Mouse (Mus musculus) inflammation-experienced regulatory T-cells, adult 6 months (primary cell): ENCODE measurements around the gene Pef1. TPM values are rescaled to one million over a fixed set of nuclear protein-coding genes. Genes with fewer than 3 reads are reported as not detected.

Experiments
- ATAC-seq: one replicate; pipeline ENCODE4 v1.8.0; 2017
- polyA plus RNA-seq, 3 experiments: library from polyadenylated mRNA; unstranded; fragments of 100-300 nt; shearing (Covaris generic); gene quantifications; one replicate each; pipeline ENCODE4 v1.2.1; 2017

The Pef1 gene
- polyA plus RNA-seq, 3 experiments from 2014 or later, result 35.8 to 44.4 (median 36.9) TPM

DNA sequence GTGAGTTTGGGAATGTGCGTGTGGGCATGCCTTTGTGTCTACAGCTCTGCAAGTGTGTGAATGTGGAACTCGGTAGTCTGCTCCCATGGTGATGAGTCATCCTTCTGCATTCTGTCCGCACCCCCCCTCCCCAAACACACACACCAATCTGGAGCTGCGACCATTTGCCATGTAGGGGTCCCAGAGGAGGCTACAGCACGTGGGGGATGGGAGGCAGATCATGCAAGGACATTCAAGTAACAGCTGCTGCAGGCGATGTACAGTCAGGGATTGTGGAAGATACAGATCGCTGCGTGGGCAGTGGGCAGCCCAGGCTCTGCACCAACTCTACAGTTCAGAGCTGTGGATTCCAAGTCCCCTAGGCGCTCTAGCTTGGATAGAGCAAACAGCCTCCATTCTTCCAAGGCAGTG lies 38.6 kb downstream of the Pef1 start:
- no peak for ATAC-seq

DNA sequence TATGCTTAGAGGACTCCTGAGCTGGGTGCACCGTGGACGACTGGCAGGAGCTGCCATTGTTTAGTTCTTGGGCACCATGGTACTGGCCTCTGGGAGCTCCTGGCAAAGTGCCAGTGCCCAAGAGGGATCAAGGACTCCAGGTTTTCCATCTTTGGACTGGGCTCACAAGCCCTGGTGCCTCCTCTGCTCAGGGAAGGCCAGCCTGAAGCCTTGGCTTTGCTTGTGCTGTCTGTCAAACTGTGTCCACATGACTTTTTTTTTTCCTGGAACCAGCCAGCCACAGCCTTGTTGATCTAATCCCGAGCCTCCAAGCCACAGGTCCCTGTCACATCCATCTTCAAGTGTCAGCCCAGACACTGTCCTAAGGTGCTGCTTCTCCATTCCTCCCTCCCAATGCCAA lies 39.4 kb downstream of the Pef1 start:
- ATAC-seq, result no peak

DNA sequence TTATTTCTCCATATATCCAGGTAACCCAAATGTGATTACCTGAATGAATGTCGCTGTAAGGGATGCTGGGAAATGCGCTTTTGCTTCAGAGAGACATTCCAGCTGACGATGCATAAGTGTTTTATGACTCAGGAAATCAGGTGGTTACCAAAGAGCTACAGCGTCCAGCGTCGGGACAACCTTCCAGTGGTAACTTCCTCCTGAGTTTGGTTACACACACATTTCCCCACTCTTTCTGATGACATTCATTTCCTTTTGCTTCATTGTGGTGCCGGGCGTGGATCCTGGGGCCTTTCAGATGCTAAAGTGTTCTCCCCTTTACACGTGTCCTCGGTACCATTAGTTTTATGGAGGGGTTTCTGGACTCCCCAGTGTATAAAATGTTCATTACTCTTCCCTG lies 46.0 kb downstream of the Pef1 start:
- no peak for ATAC-seq

DNA sequence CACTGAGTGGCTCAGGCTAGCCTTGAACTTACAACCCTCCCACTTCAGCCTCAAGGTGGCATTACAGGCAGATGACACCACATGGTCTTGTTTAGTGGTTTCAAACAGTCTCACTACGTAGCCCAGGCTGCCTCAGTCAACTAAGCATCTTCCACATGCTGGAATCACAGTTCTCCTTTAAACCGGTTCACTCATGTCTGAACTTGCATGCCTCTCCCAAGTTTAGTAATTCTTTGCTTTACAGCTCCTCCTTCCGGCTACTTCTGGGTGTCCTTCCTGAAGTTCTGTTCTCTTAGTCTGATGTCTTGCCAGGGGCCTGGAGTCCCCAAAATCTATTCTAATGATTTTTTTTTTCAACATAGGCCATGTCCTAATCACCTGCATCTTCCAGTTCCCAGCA lies 51.9 kb downstream of the Pef1 start:
- ATAC-seq, result no peak

DNA sequence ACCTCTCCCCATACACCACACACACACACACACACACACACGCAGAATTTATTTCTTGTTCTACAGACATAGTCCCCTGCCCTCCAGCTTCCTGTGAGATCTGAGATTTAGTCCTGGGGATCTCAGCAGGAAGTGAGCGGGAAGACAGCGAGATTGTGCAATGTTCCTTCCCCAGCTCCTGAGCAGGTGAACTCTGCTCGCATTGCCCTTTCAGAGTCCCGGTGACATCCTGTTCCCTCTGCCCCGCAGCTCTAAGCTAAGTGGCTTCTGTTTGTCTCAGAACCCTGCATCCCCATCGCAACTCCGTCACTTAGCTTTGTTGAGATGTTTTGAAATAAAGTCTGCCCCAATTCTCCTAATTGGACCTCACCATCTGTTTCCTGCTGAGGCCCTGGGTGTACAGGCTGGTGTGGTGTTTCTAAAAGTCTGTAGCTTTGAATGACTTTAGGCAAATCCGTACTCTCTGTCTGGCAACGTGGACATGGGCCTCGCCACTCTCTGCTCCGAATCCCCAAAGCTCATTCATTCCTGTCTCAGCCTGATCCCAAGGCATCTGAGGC lies 54.5 kb downstream of the Pef1 start:
- ATAC-seq, result no peak

DNA sequence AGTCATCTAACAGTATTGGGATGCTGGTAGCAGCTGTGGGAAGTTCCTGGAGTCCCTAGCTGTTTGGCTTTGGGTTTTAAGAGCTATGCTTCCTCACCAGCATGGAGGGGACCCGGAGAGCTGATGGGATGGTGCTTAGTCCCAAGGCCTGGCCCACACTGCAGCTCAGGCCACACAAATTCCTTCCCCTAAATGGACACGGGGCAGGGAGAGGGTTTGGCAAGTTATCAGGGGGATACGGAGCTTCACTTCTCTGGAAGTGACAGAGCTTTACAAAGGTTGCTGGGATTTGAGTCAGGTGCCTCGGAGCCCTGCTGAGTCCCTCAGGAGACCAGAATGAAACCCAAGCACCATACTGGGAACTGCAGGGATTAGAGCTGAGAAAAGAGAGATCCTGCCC lies 59.0 kb downstream of the Pef1 start:
- no peak for ATAC-seq

DNA sequence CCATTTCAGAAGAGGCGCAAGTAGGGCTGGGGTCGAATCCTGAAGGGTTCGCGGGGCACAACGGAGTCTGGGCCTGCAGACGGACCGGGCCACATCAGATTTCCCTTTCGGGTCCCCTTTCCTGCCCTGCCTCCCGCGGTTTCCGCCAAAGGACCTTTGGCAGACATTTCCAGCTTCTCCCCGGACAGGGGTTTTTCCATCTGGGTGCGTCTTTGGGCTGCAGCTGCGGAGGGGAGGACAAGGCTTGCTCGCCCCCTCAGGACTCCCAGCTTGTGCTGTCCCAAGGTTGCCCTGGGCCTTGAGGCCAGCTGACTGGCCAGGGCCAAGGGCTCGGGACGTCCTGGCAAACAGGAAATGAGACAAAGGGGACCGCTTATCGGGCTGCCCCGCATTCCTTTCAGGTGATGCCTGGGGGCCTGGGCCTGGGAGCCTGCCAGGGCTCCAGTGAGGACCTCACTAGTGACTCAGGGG lies 61.1 kb downstream of the Pef1 start:
- no peak for ATAC-seq

DNA sequence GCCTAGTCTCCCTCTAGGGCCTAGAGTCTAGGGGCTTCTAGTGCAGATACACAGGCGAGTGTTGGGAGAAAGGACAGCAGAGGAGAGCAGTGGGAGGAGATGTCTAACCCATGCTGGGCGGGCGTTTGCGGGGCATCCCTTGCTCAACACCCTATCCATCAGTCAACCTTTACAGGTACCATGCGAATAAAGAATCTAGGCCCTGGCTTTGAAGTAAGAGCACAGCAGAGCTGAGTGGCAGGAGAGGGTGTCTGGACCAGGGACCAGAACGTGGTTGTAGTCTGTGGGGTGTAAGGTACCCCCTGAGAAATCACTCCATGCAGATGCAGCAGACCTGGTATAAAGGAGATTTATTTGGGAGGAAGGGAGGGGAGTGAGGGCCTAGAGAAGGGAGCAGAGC lies 61.8 kb downstream of the Pef1 start:
- ATAC-seq, result no peak

DNA sequence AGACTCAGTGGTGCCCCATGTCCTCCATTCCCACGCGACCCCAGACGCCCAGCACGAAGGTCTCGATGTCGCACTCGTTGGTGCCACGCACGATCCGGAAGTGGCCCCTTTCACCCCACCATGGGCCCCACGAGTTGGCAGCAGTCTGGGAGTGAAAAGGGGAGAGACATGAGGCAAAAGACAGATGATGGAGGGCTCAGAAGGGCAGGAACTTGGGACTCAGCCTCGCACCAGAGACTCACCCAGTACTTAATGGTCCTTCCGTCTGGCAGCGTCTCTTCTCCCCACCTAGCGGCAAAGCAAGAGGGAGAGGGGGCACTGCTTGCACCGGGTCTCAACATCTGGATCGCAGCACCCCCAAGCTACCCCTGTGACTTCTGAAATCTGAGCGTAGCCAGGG lies 63.7 kb downstream of the Pef1 start:
- no peak for ATAC-seq

DNA sequence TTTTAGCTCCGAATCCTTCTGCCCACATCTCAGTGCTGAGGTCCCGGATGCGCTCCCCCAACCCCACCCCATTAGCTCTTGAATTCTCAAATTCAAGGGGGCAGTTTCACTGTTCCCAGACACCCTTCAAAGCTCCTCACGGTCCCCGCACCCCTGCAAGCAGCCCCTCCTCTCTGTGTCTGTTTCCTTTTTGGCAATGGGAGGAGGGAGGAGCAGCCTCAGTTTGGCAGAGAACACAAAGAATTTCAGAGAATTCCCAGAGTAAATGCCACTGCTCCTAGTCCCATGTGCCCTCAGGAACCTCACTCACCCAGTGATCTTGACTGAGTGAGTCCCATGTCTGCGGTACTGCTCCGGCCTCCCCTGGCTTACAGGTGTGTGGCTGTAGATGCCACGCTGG lies 64.2 kb downstream of the Pef1 start:
- no peak for ATAC-seq

DNA sequence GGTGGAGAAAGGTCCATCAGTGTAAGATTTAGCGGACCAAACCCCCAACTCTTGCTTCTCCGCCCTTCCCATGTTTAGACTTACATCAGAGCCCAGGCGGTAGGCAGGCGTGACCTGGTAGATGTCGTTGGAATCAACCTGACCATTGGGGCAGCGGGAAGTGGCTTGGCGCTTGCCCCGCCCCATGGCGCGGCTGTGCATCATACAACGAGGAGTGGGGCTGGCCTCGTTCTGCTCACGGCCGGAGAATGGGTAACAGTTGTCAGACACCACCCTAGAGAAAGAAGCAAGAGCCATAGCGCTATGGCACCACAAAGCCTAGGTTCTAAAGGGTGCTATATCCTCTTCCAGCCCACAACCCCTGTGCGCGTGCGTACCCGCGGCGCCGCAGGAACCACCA lies 65.0 kb downstream of the Pef1 start:
- ATAC-seq, result no peak

DNA sequence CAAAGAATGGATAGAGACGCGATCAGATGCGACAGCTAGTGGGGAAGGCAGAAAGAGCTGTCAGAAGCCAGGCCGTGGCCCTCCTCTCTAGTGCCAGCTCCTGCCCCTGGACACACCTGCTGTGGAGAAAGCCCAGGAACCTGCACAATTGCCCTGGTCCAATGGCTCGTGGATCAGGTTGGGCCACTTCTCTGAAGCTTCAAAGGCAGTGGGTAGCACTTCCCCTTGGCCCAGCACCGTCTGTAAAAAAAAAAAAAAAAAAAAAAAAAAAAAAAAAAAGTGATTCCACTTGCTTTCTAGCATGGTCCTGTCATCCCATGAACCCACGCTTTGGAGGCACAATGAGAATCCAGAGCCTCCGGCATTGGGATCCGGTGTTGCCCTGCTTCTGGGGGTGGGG lies 65.5 kb downstream of the Pef1 start:
- ATAC-seq, result no peak

DNA sequence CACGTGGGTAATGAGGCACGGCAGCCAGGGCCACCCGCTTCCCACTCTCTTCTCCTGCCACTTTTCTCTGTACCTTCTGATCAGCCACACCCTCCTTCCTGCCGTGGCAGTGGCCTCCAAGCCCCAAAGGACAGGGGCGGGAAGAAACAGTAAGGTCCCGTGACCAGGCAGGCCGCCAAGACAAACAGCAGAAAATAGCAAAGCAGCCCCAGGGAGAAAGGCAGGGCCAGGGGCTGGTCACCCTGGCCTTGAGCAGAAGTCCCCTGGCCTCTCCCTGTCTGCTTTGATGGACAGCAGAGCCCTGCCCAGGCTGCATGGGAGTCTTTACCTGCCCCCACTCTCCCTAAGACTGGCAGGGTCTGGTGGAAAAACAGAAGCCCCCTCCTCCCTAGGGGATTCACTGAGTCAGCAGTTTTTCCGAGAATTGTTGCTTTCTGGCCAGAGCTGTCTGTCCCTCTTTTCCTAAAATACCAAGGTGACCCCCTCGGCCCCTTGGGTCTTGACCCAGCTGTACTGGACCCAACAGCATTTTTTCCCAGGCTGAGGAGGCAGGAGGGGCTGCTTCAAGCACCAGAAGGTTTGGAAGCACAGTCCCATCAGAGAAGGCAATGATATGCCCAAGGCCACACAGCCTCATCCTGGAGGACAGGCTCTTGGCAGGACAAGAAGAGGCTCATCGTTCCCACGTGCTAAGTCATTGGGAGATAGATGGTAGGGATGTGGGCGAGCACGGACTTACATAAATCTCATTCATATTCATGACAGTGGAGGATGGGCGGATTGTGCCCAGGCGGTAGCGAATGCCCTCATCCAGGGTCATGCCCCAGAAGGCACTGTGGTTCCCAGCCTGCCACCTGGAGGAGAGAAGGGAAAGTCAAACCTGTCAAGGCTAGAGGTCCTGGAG lies 66.2 kb downstream of the Pef1 start:
- no peak for ATAC-seq

DNA sequence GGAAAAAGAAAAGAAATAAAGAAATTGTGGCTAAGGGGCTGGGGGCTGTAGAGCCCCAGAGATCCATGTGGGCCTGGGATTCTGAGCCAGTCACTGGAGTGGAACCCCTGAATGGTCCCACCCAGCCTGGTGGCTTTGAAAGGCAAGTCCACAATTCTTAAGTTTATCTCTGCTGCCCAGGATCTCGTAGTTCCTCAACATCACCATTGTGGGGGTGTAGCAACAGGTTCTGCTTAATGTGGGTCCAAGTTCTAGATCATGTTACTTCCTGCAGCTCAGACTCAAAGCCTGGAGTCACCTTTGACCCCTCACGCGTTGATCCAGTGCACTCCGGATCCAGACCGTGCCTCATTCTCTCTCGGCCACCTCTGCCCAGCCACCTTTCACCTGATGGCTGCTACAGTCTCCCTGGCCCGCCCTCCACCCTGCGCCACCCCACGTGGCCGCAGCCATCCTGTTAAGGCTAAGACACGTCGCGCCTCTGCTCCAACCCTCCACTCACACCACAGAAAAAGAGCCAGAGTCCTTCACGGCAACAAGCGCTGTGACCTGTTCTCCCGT lies 67.1 kb downstream of the Pef1 start:
- no peak for ATAC-seq

DNA sequence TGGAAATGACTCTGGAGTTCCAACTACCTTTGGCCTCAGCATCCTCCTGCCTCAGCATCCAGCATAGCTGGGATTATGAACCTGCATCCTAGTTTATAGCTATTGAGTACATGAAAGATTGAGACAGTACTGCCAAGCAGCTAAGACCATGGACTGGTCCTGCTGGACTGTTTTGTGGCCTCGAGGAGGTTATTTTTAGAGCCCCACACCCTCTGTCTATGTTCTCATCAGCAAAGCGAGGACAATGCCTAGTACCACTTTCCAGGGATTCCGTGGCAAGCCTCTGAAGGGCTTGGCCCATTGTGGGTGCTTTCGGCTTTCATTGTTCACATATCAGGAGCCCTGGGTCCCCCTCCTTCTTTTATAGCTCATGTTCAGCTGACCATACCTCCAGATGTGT lies 68.0 kb downstream of the Pef1 start:
- ATAC-seq, result no peak

DNA sequence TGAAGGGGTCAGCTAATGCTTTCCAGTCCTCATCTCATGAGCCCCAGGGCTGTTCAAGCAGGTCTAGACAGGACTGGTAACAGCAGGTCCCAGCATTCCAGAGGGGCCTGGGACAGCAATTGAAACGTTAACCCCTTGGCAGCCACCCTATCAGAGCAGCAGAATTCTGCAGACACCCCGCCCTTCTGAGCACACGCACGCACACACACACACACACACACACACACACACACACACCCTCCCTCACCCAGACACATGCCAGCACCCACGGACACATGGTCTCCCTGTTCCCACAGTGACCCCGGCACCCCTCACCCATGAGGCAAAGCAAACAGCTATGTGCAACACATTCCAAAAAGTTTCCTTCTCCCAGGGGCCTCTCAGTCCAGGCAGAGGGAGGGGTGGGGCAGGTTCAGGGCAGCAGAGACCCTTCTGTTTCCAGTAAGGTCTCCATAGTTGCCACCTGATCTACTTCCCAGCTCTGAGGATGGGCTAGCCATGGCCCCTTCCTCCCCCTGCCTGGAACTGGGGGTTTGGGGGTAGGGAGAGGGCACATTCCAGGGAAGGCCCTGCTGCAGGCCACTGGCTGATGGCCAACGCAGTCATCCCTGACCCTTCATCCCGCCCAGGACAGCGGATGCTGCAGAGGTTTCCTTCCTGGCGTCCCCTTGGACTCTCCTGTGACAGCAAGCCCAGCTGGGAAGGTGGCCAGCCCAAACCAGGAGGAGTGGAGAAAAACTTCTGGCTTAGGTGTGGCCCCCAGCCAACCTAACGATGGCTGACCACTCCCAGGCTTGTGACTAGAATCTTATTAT lies 69.8 kb downstream of the Pef1 start:
- no peak for ATAC-seq

DNA sequence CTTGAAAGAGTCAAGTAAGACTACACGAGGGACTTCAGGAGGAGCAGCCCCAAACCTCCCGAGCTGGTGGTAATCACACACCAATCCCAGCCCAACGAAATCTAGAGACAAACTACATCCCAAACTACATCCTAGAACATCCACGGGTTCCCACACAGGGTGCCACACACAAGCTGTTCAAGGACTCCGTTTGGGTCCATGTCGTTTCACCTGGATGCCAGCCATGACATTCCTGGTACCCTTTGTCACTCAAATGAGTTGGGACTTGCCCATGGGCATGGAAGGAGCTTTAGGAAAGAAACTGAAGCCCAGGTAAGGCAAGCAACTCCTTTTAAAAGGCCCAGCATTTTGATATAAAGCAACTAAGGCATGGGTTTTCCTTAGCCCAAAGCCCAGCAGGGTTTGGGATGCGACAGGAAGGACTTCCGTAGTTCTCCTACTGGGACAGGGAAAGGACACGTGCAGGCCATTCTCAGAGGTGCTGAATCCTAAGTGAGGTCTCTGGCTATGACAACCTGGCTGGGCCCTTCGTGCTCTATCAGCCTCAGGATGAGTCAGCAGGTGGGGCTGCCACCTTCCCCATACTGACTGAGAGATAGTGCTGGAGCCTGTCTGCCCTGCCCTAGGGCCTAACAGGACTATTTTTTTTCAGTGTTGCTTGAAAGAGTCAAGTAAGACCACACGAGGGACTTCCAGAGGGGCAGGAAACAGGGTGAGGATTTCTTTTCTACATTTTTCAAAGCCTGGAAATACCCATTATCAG lies 70.9 kb downstream of the Pef1 start:
- ATAC-seq, result no peak

DNA sequence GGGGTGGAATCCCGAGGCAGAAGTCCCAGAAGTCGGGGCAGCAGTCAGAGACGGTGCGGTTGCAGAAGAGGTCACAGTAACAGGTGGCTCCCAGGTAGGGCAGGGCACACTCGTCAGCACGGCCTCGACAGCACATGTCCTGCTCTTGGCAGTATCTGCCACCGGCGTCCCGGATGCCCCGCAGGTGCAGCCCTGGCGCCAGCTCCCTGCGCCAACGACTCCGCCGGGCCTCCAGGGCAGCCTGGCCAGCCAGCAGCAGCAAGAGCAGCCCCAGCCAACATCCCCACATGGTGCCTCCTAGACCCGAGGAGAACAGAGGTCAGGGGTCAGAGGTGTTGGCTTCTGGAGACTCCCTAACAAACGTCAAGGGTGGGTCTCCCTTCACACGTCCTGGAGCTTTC lies 71.6 kb downstream of the Pef1 start:
- ATAC-seq, result no peak

DNA sequence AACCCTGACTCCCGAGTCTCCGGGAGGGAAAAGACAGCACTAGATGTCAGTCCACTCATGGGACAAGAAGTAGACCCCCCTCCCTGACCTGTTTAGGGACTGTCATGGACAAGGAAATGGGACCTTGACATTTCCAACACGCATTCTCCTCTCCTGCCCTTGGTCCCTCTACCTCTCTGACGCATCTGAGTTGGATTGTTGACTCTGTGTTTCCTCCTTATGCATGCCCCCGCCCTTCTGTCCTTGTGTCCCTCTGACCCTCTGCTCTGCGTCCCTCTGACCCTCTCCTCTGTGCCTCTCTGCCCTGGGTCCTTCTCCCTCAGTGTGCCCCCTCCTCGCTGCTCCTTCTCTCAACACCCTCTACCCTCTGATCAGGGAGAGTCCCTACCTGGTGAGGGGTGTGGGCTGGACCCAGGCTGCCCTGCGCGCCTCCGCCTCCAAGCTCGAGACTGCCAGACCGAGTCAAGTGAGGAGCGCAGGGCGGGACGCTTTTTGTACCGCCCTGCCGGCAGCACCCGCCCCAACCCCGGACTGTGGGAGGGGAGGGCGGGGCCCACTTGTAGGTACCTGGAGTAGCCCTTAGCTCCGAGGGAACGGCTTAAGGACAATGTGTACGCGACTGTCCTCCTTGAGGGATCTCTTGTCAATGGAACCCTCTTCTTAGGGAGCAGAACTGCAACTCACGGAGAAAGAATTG lies 72.1 kb downstream of the Pef1 start:
- ATAC-seq, result no peak

DNA sequence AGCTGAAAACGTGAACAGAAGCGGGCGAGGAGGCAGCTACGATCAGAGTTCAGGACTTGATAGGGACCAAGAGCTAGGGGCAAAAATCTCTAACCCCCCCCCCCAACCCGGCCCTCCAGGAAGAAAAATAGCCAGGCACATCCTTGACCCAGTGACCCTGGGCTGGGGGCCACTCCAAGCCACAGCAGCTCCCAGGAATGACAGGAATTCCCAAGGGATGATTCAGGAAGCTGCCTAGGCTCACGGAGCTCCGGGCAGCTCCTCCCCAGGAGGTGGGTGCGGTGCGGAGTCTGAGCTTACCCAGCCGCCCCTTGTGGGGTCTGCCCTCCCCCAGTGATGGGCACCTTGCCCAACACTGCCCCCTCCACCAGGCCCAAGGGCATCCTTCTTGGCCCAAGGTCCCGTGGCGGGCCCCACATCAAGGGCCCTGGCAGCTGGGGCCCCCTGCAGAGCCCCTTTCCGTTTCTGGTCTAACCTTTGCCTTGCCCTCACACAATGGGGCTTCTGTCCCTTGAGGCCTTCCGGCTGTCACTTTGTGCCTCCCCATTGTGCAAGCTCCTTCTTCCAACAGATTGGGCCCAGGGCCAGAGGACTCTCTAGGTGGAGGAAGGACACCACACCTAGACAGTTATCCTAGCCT lies 72.8 kb downstream of the Pef1 start, which contains the start of gene Tinagl1:
Tinagl1 (minus strand) TSS at position 51 of the 640 bp plus-strand sequence.
- ATAC-seq, result no peak

DNA sequence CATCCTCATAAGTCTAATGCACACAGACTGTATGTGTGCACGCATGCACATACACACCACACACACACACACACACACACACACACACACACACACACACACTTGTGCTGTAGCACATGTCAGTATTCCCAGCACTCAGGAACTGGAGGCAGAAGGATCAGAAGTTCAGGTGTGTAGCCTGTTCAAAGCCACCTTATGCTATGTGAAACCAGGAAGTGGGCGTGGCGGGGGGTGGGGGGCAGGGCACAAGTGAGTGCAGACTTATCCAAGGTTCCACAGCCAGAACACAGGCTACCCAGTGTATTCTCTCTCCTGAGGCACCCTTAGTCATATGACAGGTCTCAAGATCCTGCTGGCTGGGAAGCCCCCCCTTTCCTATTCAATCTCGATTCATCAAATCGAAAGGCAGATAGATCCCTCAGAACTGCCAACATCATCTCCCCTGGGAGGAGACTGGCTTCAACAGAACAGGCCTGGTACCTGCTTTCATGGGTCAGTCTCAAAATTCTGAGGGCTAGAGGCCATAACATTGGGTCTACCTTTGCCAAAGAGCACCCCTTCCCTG lies 73.9 kb downstream of the Pef1 start:
- ATAC-seq, result no peak
